Mouse (Mus musculus): ENCODE results near the gene Dgkh. TPM values are rescaled to one million over a fixed set of nuclear protein-coding genes. Genes with fewer than 3 reads are reported as not detected.
"Not testable (repeated sequence)": the region's sequence is repeated elsewhere in the genome, so short reads cannot be mapped to it uniquely, and the experiment has no call there.

Gene Dgkh
- polyA plus RNA-seq, 1 experiment from 2014 or later, result 4.1 TPM

- H3K27me3 ChIP-seq (ENCODE audit: control insufficient read depth, insufficient read depth, low read length), result no peaks in the 10 kb centered on the region
- H3K4me3 ChIP-seq (ENCODE audit: low read depth, low read length), result no peak overlapping the region
- no peak for ATAC-seq (ENCODE audit: low read depth)
- H3K9me3 ChIP-seq (ENCODE audit: control insufficient read depth, low read length), result no peaks in the 10 kb centered on the region
- H3K27ac ChIP-seq (ENCODE audit: low read depth, low read length), result no peak overlapping the region
- H3K9ac ChIP-seq (replicated peaks; ENCODE audit: low read depth, low read length), result no peak overlapping the region
- H3K36me3 ChIP-seq (ENCODE audit: control insufficient read depth, insufficient read depth, low read length), result no peaks in the 10 kb centered on the region
- 89% methylated on average over 2 of the region's 2 CpGs for WGBS
- H3K4me2 ChIP-seq (ENCODE audit: low read depth, low read length), result no peak overlapping the region
- no peaks in the 10 kb centered on the region for H3K4me1 ChIP-seq (ENCODE audit: control insufficient read depth, insufficient read depth, low read length)
These were observed 16.1 kb upstream of the Dgkh start for GRCm38 (mm10) chr14:78748692-78749091.

GRCm38 (mm10) chr14:78747969-78748651, 15.5 kb upstream of the Dgkh start:
- Histone ChIP-seq H3K4me3 (ENCODE audit: low read depth, low read length) (no peak overlapping the region), H3K9me3 (ENCODE audit: control insufficient read depth, low read length) (no peaks in the 10 kb centered on the region), H3K4me1 (ENCODE audit: control insufficient read depth, insufficient read depth, low read length) (no peaks in the 10 kb centered on the region), H3K27ac (ENCODE audit: low read depth, low read length) (no peak overlapping the region), H3K27me3 (ENCODE audit: control insufficient read depth, insufficient read depth, low read length) (no peaks in the 10 kb centered on the region), H3K9ac (replicated peaks; ENCODE audit: low read depth, low read length) (no peak overlapping the region), H3K4me2 (ENCODE audit: low read depth, low read length) (no peak overlapping the region), H3K36me3 (ENCODE audit: control insufficient read depth, insufficient read depth, low read length) (no peaks in the 10 kb centered on the region)
- whole genome bisulfite sequencing, result 49% methylated on average over 14 of the region's 14 CpGs
- ATAC-seq (ENCODE audit: low read depth), result no peak

GRCm38 (mm10) chr14:78747454-78747853, 14.9 kb upstream of the Dgkh start:
- no peak overlapping the region for H3K4me2 ChIP-seq (ENCODE audit: low read depth, low read length)
- no peak overlapping the region for H3K4me3 ChIP-seq (ENCODE audit: low read depth, low read length)
- H3K9me3 ChIP-seq (ENCODE audit: control insufficient read depth, low read length), result no peaks in the 10 kb centered on the region
- WGBS, result 83% methylated on average over 3 of the region's 3 CpGs
- H3K27me3 ChIP-seq (ENCODE audit: control insufficient read depth, insufficient read depth, low read length), result no peaks in the 10 kb centered on the region
- H3K36me3 ChIP-seq (ENCODE audit: control insufficient read depth, insufficient read depth, low read length), result no peaks in the 10 kb centered on the region
- no peak overlapping the region for H3K9ac ChIP-seq (replicated peaks; ENCODE audit: low read depth, low read length)
- no peak for ATAC-seq (ENCODE audit: low read depth)
- no peaks in the 10 kb centered on the region for H3K4me1 ChIP-seq (ENCODE audit: control insufficient read depth, insufficient read depth, low read length)
- no peak overlapping the region for H3K27ac ChIP-seq (ENCODE audit: low read depth, low read length)

GRCm38 (mm10) chr14:78734605-78735004, 2.0 kb upstream of the Dgkh start:
- Histone ChIP-seq H3K9ac (replicated peaks; ENCODE audit: low read depth, low read length) (no peak overlapping the region), H3K9me3 (ENCODE audit: control insufficient read depth, low read length) (no peaks in the 10 kb centered on the region), H3K36me3 (ENCODE audit: control insufficient read depth, insufficient read depth, low read length) (no peaks in the 10 kb centered on the region), H3K4me3 (ENCODE audit: low read depth, low read length) (no peak overlapping the region), H3K4me1 (ENCODE audit: control insufficient read depth, insufficient read depth, low read length) (0 out of 2 replicates have a peak, but pooled peaks cover 3% of the 10 kb centered on the region), H3K4me2 (ENCODE audit: low read depth, low read length) (no peak overlapping the region), H3K27me3 (ENCODE audit: control insufficient read depth, insufficient read depth, low read length) (no peaks in the 10 kb centered on the region), H3K27ac (ENCODE audit: low read depth, low read length) (no peak overlapping the region)
- 72% methylated on average over 5 of the region's 5 CpGs for WGBS
- no peak for ATAC-seq (ENCODE audit: low read depth)

GRCm38 (mm10) chr14:78734203-78734602, 1.6 kb upstream of the Dgkh start:
- not testable (repeated sequence) for H3K4me2 ChIP-seq (ENCODE audit: low read depth, low read length); H3K36me3 ChIP-seq (ENCODE audit: control insufficient read depth, insufficient read depth, low read length); H3K4me3 ChIP-seq (ENCODE audit: low read depth, low read length); H3K27ac ChIP-seq (ENCODE audit: low read depth, low read length); ATAC-seq (ENCODE audit: low read depth); H3K27me3 ChIP-seq (ENCODE audit: control insufficient read depth, insufficient read depth, low read length); H3K4me1 ChIP-seq (ENCODE audit: control insufficient read depth, insufficient read depth, low read length); H3K9ac ChIP-seq (replicated peaks; ENCODE audit: low read depth, low read length); H3K9me3 ChIP-seq (ENCODE audit: control insufficient read depth, low read length)
- WGBS, result 33% methylated on average over 5 of the region's 5 CpGs

- Histone ChIP-seq H3K36me3 (ENCODE audit: control insufficient read depth, insufficient read depth, low read length) (no peaks in the 10 kb centered on the region), H3K4me1 (ENCODE audit: control insufficient read depth, insufficient read depth, low read length) (0 out of 2 replicates have a peak, but pooled peaks cover 3% of the 10 kb centered on the region), H3K4me3 (ENCODE audit: low read depth, low read length) (peak overlapping the region; percentile 81), H3K9ac (replicated peaks; ENCODE audit: low read depth, low read length) (peak overlapping the region; percentile 82), H3K27ac (ENCODE audit: low read depth, low read length) (peak overlapping the region; percentile 86), H3K27me3 (ENCODE audit: control insufficient read depth, insufficient read depth, low read length) (no peaks in the 10 kb centered on the region), H3K4me2 (ENCODE audit: low read depth, low read length) (peak overlapping the region; percentile 94), H3K9me3 (ENCODE audit: control insufficient read depth, low read length) (no peaks in the 10 kb centered on the region)
- WGBS, result 16% methylated on average over 12 of the region's 12 CpGs
- no peak for ATAC-seq (ENCODE audit: low read depth)
These were observed 945 bp upstream of the Dgkh start for GRCm38 (mm10) chr14:78733366-78734076.

GRCm38 (mm10) chr14:78731852-78732616, 542 bp downstream of the Dgkh start:
- Histone ChIP-seq H3K4me3 (ENCODE audit: low read depth, low read length) (peak overlapping the region; percentile 81), H3K4me1 (ENCODE audit: control insufficient read depth, insufficient read depth, low read length) (0 out of 2 replicates have a peak, but pooled peaks cover 3% of the 10 kb centered on the region), H3K27me3 (ENCODE audit: control insufficient read depth, insufficient read depth, low read length) (no peaks in the 10 kb centered on the region), H3K27ac (ENCODE audit: low read depth, low read length) (peak overlapping the region; percentile 86), H3K36me3 (ENCODE audit: control insufficient read depth, insufficient read depth, low read length) (no peaks in the 10 kb centered on the region), H3K9ac (replicated peaks; ENCODE audit: low read depth, low read length) (peak overlapping the region; percentile 82), H3K4me2 (ENCODE audit: low read depth, low read length) (peak overlapping the region; percentile 94), H3K9me3 (ENCODE audit: control insufficient read depth, low read length) (no peaks in the 10 kb centered on the region)
- WGBS, result under 1% methylated on average over 68 of the region's 90 CpGs
- ATAC-seq (ENCODE audit: low read depth), result peak; percentile 66

GRCm38 (mm10) chr14:78731240-78731639, 1.3 kb downstream of the Dgkh start:
- Histone ChIP-seq H3K9ac (replicated peaks; ENCODE audit: low read depth, low read length) (peak overlapping the region; percentile 82), H3K27ac (ENCODE audit: low read depth, low read length) (no peak overlapping the region)

More at GRCm38 (mm10) chr14:78731240-78731639, 1.3 kb downstream of the Dgkh start:
- H3K4me1 ChIP-seq (ENCODE audit: control insufficient read depth, insufficient read depth, low read length), result 0 out of 2 replicates have a peak, but pooled peaks cover 3% of the 10 kb centered on the region
- peak overlapping the region; percentile 94 for H3K4me2 ChIP-seq (ENCODE audit: low read depth, low read length)
- H3K4me3 ChIP-seq (ENCODE audit: low read depth, low read length), result peak overlapping the region; percentile 81
- 8% methylated on average over 12 of the region's 12 CpGs for WGBS
- no peak for ATAC-seq (ENCODE audit: low read depth)
- H3K27me3 ChIP-seq (ENCODE audit: control insufficient read depth, insufficient read depth, low read length), result no peaks in the 10 kb centered on the region
- H3K9me3 ChIP-seq (ENCODE audit: control insufficient read depth, low read length), result no peaks in the 10 kb centered on the region
- H3K36me3 ChIP-seq (ENCODE audit: control insufficient read depth, insufficient read depth, low read length), result no peaks in the 10 kb centered on the region

All from neural tube, embryonic 14.5 days (tissue).